Mouse (Mus musculus): ENCODE results near the gene Rhox12. TPM values are rescaled to one million over a fixed set of nuclear protein-coding genes. Genes with fewer than 3 reads are reported as not detected.

Gene Rhox12
- not detected in 2 replicates for polyA plus RNA-seq (2015; fragmentation: Nextera tagmentation; extraction: Ambion mirVana)

DNA sequence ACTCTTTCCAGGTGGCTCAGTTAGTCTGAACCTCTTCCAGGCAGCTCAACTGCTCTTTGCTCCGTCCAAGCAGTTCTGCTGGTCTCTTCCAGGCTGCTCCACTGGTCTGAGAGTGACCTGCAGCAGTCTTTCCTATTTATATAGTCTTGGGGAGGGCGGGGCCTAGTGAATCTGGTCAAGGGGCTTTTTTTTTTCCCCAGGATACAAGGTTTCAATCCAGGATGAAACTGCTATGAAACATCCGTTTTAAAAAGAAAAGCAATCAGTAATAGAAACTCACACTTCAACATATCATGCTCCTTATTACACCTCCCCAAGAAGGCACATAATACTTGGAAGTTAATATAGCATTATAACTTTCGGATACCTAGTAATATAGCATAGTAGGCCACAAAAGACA is at the start of gene Rhox12:
Gene Rhox12 (minus strand): TSS at position 101 of the 400 bp plus-strand sequence.
- ATAC-seq, result no peak
- WGBS, result 70% methylated on average over 4 of the region's 4 CpGs

GRCm38 (mm10) chrX:38159097-38159496 is 48.4 kb upstream of the Rhox12 start:
- 57% methylated on average over 1 of the region's 1 CpGs for WGBS
- Histone ChIP-seq H3K9ac (no peak overlapping the region), H3K4me1 (replicated peaks) (no peaks in the 10 kb centered on the region), H3K4me2 (replicated peaks) (no peak overlapping the region), H3K36me3 (no peaks in the 10 kb centered on the region), H3K4me3 (replicated peaks) (no peak overlapping the region), H3K27ac (no peak overlapping the region), H3K27me3 (replicated peaks) (no peaks in the 10 kb centered on the region), H3K9me3 (no peaks in the 10 kb centered on the region)
- ATAC-seq, result no peak

More for the DNA sequence above, at the start of gene Rhox12:
- Histone ChIP-seq H3K4me1 (replicated peaks) (no peaks in the 10 kb centered on the region), H3K27ac (no peak within 1 kb of the TSS), H3K9me3 (no peaks in the 10 kb centered on the region), H3K9ac (no peak within 1 kb of the TSS), H3K4me3 (replicated peaks) (no peak within 1 kb of the TSS), H3K4me2 (replicated peaks) (no peak within 1 kb of the TSS), H3K27me3 (replicated peaks) (no peaks in the 10 kb centered on the region), H3K36me3 (no peaks in the 10 kb centered on the region)

- no peak overlapping the region for H3K9ac ChIP-seq
- H3K27me3 ChIP-seq (replicated peaks), result no peaks in the 10 kb centered on the region
- H3K4me3 ChIP-seq (replicated peaks), result no peak overlapping the region
- ATAC-seq, result no peak
- WGBS, result 89% methylated on average over 34 of the region's 34 CpGs
- no peaks in the 10 kb centered on the region for H3K4me1 ChIP-seq (replicated peaks)
- H3K9me3 ChIP-seq, result no peaks in the 10 kb centered on the region
- no peak overlapping the region for H3K4me2 ChIP-seq (replicated peaks)
- no peak overlapping the region for H3K27ac ChIP-seq
- no peaks in the 10 kb centered on the region for H3K36me3 ChIP-seq
Observed at GRCm38 (mm10) chrX:38121478-38121877, 10.8 kb upstream of the Rhox12 start.

DNA sequence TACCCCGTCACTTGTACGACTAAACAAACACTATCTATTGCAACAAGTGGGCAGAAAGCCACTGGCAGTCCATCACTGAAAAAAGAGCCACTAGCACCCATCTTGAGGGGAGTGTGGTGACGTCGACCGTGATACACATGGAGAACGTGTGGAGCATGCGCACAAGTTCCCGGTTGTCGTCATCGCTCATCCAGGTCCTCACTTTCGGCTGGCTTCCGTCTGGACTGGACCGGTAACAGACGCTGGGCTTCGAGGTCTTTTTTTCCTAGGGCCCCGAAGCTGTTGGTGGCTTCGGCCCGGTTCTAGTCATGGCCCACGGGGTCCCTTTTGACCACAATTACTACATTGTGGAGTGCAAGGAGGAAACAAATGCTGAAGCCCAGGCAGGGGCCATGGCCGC is 10.3 kb upstream of the Rhox12 start, which contains the start of gene Rhox13:
Gene Rhox13 (plus strand): TSS at position 238 of the 400 bp plus-strand sequence.
- Histone ChIP-seq H3K27ac (no peak within 1 kb of the TSS), H3K4me1 (replicated peaks) (no peaks in the 10 kb centered on the region), H3K4me2 (replicated peaks) (no peak within 1 kb of the TSS), H3K4me3 (replicated peaks) (no peak within 1 kb of the TSS), H3K27me3 (replicated peaks) (no peaks in the 10 kb centered on the region), H3K9ac (no peak within 1 kb of the TSS), H3K36me3 (no peaks in the 10 kb centered on the region), H3K9me3 (no peaks in the 10 kb centered on the region)
- 96% methylated on average over 20 of the region's 20 CpGs for WGBS
- ATAC-seq, result no peak

DNA sequence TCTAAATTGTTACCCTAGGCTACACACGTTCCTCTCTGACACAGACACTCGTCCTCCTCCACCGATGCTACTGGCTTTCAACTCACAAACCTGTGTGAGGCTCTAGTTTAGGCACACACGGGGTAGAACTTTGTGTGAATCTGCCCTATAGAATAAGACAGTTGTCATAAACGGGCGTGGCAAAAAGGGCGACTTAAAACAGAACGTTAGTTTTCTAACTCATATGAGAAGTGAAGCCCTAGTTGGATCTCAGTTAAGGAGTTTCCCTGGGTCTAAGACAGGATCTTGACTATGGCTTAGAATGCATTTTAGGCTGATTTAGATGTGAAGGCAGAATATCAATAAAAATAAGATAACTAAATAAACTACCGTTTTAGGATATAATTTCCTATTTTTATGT is 25.7 kb downstream of the Rhox12 start, which contains the start of gene Rhox11:
Gene Rhox11 (minus strand): TSS at position 101 of the 400 bp plus-strand sequence.
- Histone ChIP-seq H3K4me2 (replicated peaks) (no peak within 1 kb of the TSS), H3K4me3 (replicated peaks) (no peak within 1 kb of the TSS), H3K9me3 (no peaks in the 10 kb centered on the region), H3K27me3 (replicated peaks) (no peaks in the 10 kb centered on the region), H3K4me1 (replicated peaks) (no peaks in the 10 kb centered on the region), H3K36me3 (no peaks in the 10 kb centered on the region), H3K27ac (no peak within 1 kb of the TSS), H3K9ac (no peak within 1 kb of the TSS)
- ATAC-seq, result no peak
- WGBS, result 84% methylated on average over 9 of the region's 9 CpGs

- no peaks in the 10 kb centered on the region for H3K36me3 ChIP-seq
- H3K4me3 ChIP-seq (replicated peaks), result no peak overlapping the region
- WGBS, result 24% methylated on average over 12 of the region's 12 CpGs
- H3K4me1 ChIP-seq (replicated peaks), result no peaks in the 10 kb centered on the region
- no peak for ATAC-seq
- no peaks in the 10 kb centered on the region for H3K9me3 ChIP-seq
- H3K9ac ChIP-seq, result no peak overlapping the region
- H3K4me2 ChIP-seq (replicated peaks), result no peak overlapping the region
- no peak overlapping the region for H3K27ac ChIP-seq
- H3K27me3 ChIP-seq (replicated peaks), result no peaks in the 10 kb centered on the region
Observed at GRCm38 (mm10) chrX:38084226-38084625, 26.5 kb downstream of the Rhox12 start.

- Histone ChIP-seq H3K4me3 (replicated peaks) (no peak within 1 kb of the TSS), H3K4me2 (replicated peaks) (no peak within 1 kb of the TSS), H3K9me3 (no peaks in the 10 kb centered on the region), H3K9ac (no peak within 1 kb of the TSS), H3K27me3 (replicated peaks) (no peaks in the 10 kb centered on the region), H3K4me1 (replicated peaks) (no peaks in the 10 kb centered on the region), H3K27ac (no peak within 1 kb of the TSS), H3K36me3 (no peaks in the 10 kb centered on the region)
- no peak for ATAC-seq
- WGBS, result 86% methylated on average over 11 of the region's 11 CpGs
Observed at GRCm38 (mm10) chrX:38066175-38066574, 44.5 kb downstream of the Rhox12 start, which contains the start of gene Rhox10. TSS of gene Rhox10 (plus strand) at chrX:38066475.

DNA sequence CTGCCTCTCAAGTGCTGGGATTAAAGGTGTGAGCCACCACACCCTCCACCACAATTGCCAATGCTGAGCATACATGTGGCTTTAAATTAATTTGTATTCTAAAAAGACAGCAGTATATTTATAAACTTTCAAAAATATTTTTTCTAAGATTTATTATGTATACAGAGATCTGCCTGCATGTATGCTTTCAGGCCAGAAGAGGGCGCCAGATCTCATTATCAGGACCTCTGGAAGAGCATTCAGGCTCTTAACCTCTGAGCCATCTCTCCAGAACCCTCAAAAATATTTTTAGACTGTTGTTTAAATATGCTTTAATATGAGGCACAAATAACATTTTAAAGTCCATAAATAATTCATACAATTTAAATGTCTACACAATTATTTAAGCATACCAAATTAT is 49.2 kb downstream of the Rhox12 start:
- no peak overlapping the region for H3K9ac ChIP-seq
- no peak overlapping the region for H3K4me2 ChIP-seq (replicated peaks)
- H3K36me3 ChIP-seq, result no peaks in the 10 kb centered on the region
- H3K4me1 ChIP-seq (replicated peaks), result no peaks in the 10 kb centered on the region
- no peaks in the 10 kb centered on the region for H3K27me3 ChIP-seq (replicated peaks)
- H3K9me3 ChIP-seq, result no peaks in the 10 kb centered on the region
- H3K4me3 ChIP-seq (replicated peaks), result no peak overlapping the region
- ATAC-seq, result no peak
- 3% methylated on average over 1 of the region's 1 CpGs for WGBS
- H3K27ac ChIP-seq, result no peak overlapping the region

Other genes with a start within 250 kb of the Rhox12 start
- not detected in 2 replicates for gene Rhox8, start 232.0 kb downstream of the Rhox12 start, polyA plus RNA-seq (2015; fragmentation: Nextera tagmentation; extraction: Ambion mirVana)
- not detected in 2 replicates for gene Rhox7b, start 213.7 kb downstream of the Rhox12 start, polyA plus RNA-seq (2015; fragmentation: Nextera tagmentation; extraction: Ambion mirVana)
- not detected in 2 replicates for gene Rhox9, start 209.1 kb downstream of the Rhox12 start, polyA plus RNA-seq (2015; fragmentation: Nextera tagmentation; extraction: Ambion mirVana)
- not detected in 2 replicates for gene Btg1-ps1, start 92.1 kb downstream of the Rhox12 start, polyA plus RNA-seq (2015; fragmentation: Nextera tagmentation; extraction: Ambion mirVana)
- not detected in 2 replicates for gene Btg1-ps2, start 67.8 kb downstream of the Rhox12 start, polyA plus RNA-seq (2015; fragmentation: Nextera tagmentation; extraction: Ambion mirVana)
- gene Rhox10, start 44.4 kb downstream of the Rhox12 start, polyA plus RNA-seq (2015; fragmentation: Nextera tagmentation; extraction: Ambion mirVana), result not detected in 2 replicates
- not detected in 2 replicates for gene Rhox11, start 25.8 kb downstream of the Rhox12 start, polyA plus RNA-seq (2015; fragmentation: Nextera tagmentation; extraction: Ambion mirVana)
- not detected in 2 replicates for gene Rhox13, start 10.3 kb upstream of the Rhox12 start, polyA plus RNA-seq (2015; fragmentation: Nextera tagmentation; extraction: Ambion mirVana)
- gene Zbtb33, start 78.9 kb upstream of the Rhox12 start, polyA plus RNA-seq (2015; fragmentation: Nextera tagmentation; extraction: Ambion mirVana), result 3.6 and 3.8 TPM in 2 replicates
- gene Tmem255a, start 141.5 kb upstream of the Rhox12 start, polyA plus RNA-seq (2015; fragmentation: Nextera tagmentation; extraction: Ambion mirVana), result 25.5 and 30.6 TPM in 2 replicates
- gene Atp1b4, start 205.3 kb upstream of the Rhox12 start, polyA plus RNA-seq (2015; fragmentation: Nextera tagmentation; extraction: Ambion mirVana), result 0.25 TPM in 1 of 2 replicates, not detected in the other

All from intestine, embryonic 15.5 days (tissue).